Mouse (Mus musculus) G1E (cell line): ENCODE results near the gene Tbx2.

Source experiments
- CTCF ChIP-seq: IDR thresholded peaks from 2 replicates; pipeline ENCODE4 v1.5.1; 2012; ENCODE audit warnings: low read depth, low read length, inconsistent platforms, mixed read lengths
- GATA1 ChIP-seq: IDR thresholded peaks from 2 replicates; pipeline ENCODE4 v1.6.1; 2012; ENCODE audit warnings: borderline replicate concordance, low read length, inconsistent platforms, mixed read lengths
- POLR2AphosphoS5 ChIP-seq: IDR thresholded peaks from 2 replicates; pipeline ENCODE4 v1.6.1; 2012; ENCODE audit warnings: low read depth, low read length, inconsistent platforms; ENCODE audit not compliant: insufficient replicate concordance

DNA sequence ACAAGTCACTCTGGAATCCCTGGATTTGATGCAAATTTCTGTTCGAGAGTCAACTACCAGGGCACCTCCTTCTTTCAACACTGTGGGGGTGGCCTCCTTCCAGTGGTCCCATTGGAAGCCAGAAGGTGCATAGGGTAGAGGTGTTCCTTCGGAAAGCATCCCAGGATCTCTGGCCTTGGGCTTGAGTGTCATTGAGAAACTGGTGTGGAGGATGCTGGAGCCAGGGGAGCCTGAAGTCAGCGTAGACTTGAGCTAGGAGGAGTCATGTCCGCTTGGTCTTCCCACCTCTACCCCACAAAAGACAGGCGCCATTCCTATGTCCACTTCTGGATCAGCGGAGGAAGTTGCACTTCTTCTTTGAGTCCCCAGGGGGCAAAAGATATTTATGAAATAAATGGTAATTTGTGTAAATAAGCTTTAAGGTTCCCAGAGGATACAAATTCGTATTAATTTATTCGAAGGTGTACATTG lies 8.9 kb downstream of the Tbx2 start:
- no peak for TF ChIP-seq CTCF
- no peak for TF ChIP-seq GATA1
- TF ChIP-seq POLR2AphosphoS5, result no peak
